In the genomic region with DNA sequence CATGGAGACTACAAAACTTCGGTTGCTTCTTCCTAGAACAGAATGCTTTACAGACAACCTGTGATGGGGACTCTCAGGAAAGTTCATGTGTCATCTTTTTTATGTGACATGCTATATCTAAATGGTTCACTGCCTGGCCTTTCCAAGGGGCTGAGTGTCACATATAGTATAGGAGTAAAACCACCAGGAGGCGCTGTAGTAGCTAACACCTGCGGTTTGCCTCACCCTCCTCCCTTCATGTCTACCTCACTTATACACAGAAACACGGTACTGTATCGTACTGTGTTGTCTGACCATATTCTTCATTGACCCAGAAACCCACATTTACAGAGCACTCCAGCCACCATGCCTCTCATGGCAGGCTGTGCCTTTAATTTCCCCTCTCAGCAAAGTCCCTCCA, we compare ENCODE assay signal across 9 mouse cellular contexts.
DNase-seq lines count a peak whose midpoint lies in the region; ATAC-seq and TF ChIP-seq lines count a peak whose summit lies in the region.
"Had no signal": no experiment of that assay in that cellular context is flagged by ENCODE, and none has a peak within 500 bp of the region (broad histone marks: within the 10 kb centered on the region; RNA-seq: fewer than 3 reads in every experiment).

No protein-coding gene starts in this region.

- TF ChIP-seq CTCF in MEL (IDR thresholded peaks at IDR 0.05 in 2 of 3, conservative IDR thresholded peaks at IDR 0.05 in 1 of 3; ENCODE audit: control insufficient read depth in 1 of 3, insufficient read depth in 1 of 3, low read depth in 2 of 3, low read length in 3 of 3, poor library complexity in 1 of 3, severe bottlenecking in 1 of 3), result peak in 1 of 3 experiments; percentile 19; a peak in 2 of 6 replicates
- peak; percentile 78 for TF ChIP-seq CTCF in intestine, postnatal 0 days (IDR thresholded peaks at IDR 0.05; ENCODE audit: low read depth)
- TF ChIP-seq CTCF in lung, postnatal 0 days (IDR thresholded peaks at IDR 0.05), result peak; percentile 82

- H3K27me3 ChIP-seq in kidney, embryonic 16.5 days (ENCODE audit: insufficient read depth, low read length), result no peaks in the 10 kb centered on the region; the same call in 1 of the 2 replicates
- no peaks in the 10 kb centered on the region for H3K27me3 ChIP-seq in MEL (ENCODE audit: control insufficient read depth in 1 of 2, insufficient read depth in 2 of 2, low read length in 2 of 2)
- H3K27me3 ChIP-seq in intestine, postnatal 0 days (replicated peaks; ENCODE audit: control insufficient read depth, insufficient read depth, low read length), result no peaks in the 10 kb centered on the region
- H3K27me3 ChIP-seq in lung, postnatal 0 days (replicated peaks; ENCODE audit: insufficient read depth, low read length), result no peaks in the 10 kb centered on the region

- no peaks in the 10 kb centered on the region for H3K36me3 ChIP-seq in kidney, embryonic 16.5 days (ENCODE audit: insufficient read depth, low read length)
- H3K36me3 ChIP-seq in MEL (ENCODE audit: control insufficient read depth in 1 of 2, insufficient read depth in 2 of 2, low read length in 2 of 2), result no peaks in the 10 kb centered on the region
- no peaks in the 10 kb centered on the region for H3K36me3 ChIP-seq in intestine, postnatal 0 days (ENCODE audit: control insufficient read depth, insufficient read depth)
- H3K36me3 ChIP-seq in lung, postnatal 0 days (ENCODE audit: insufficient read depth, low read length), result no peaks in the 10 kb centered on the region

- WGBS in kidney, embryonic 16.5 days, result 37% methylated on average over 5 of the region's 5 CpGs
- 33% methylated on average over 5 of the region's 5 CpGs for WGBS in intestine, postnatal 0 days
- 30% methylated on average over 5 of the region's 5 CpGs for WGBS in lung, postnatal 0 days

- no peak overlapping the region for H3K9ac ChIP-seq in kidney, embryonic 16.5 days (replicated peaks; ENCODE audit: low read length)
- no peak overlapping the region for H3K9ac ChIP-seq in MEL (ENCODE audit: control insufficient read depth, low read depth, low read length, poor library complexity, severe bottlenecking)
- no peak overlapping the region for H3K9ac ChIP-seq in intestine, postnatal 0 days (ENCODE audit: low read depth, low read length)
- no peak overlapping the region for H3K9ac ChIP-seq in lung, postnatal 0 days (replicated peaks; ENCODE audit: low read depth)

- TF ChIP-seq EP300 in MEL (IDR thresholded peaks at IDR 0.05; ENCODE audit: low read depth in 1 of 2, low read length in 2 of 2), result no peak
- TF ChIP-seq EP300 in lung, postnatal 0 days (IDR thresholded peaks at IDR 0.05), result no peak

- H3K9me3 ChIP-seq in kidney, embryonic 16.5 days (ENCODE audit: low read length), result no peaks in the 10 kb centered on the region
- no peaks in the 10 kb centered on the region for H3K9me3 ChIP-seq in MEL (replicated peaks; ENCODE audit: insufficient read depth, low read length)
- no peaks in the 10 kb centered on the region for H3K9me3 ChIP-seq in intestine, postnatal 0 days (ENCODE audit: control insufficient read depth)
- no peaks in the 10 kb centered on the region for H3K9me3 ChIP-seq in lung, postnatal 0 days (ENCODE audit: low read length)

- H3K27ac ChIP-seq in kidney, embryonic 16.5 days (ENCODE audit: low read length), result no peak overlapping the region
- no peak overlapping the region for H3K27ac ChIP-seq in MEL (ENCODE audit: control insufficient read depth, low read depth, low read length)
- no peak overlapping the region for H3K27ac ChIP-seq in intestine, postnatal 0 days (ENCODE audit: low read depth, low read length)
- H3K27ac ChIP-seq in lung, postnatal 0 days (ENCODE audit: low read length), result no peak overlapping the region

- H3K4me3 ChIP-seq in kidney, embryonic 16.5 days (ENCODE audit: low read length), result no peak overlapping the region
- H3K4me3 ChIP-seq in MEL (ENCODE audit: control insufficient read depth in 1 of 2, insufficient read depth in 1 of 2, low read depth in 2 of 2, low read length in 2 of 2), result no peak overlapping the region
- H3K4me3 ChIP-seq in intestine, postnatal 0 days (ENCODE audit: low read depth, low read length), result no peak overlapping the region
- no peak overlapping the region for H3K4me3 ChIP-seq in lung, postnatal 0 days (ENCODE audit: low read depth, low read length)
- H3K4me3 ChIP-seq: myocyte had no signal

- TF ChIP-seq POLR2A in MEL (IDR thresholded peaks at IDR 0.05; ENCODE audit: control insufficient read depth in 1 of 2, insufficient read depth in 1 of 2, low read depth in 1 of 2, low read length in 2 of 2, poor library complexity in 1 of 2), result no peak

- no peak for TF ChIP-seq RAD21 in MEL (IDR thresholded peaks at IDR 0.05; ENCODE audit: low read depth, low read length)

- H3K4me2 ChIP-seq in kidney, embryonic 16.5 days (replicated peaks; ENCODE audit: low read depth, low read length), result no peak overlapping the region
- H3K4me2 ChIP-seq in intestine, postnatal 0 days (replicated peaks; ENCODE audit: low read depth), result no peak overlapping the region
- H3K4me2 ChIP-seq in lung, postnatal 0 days (replicated peaks; ENCODE audit: low read depth, low read length), result no peak overlapping the region

- ATAC-seq in kidney, embryonic 16.5 days (ENCODE audit: low FRiP score, low TSS enrichment), result no peak
- ATAC-seq in intestine, postnatal 0 days, result no peak
- peak; percentile 74 for ATAC-seq in lung, postnatal 0 days

- H3K4me1 ChIP-seq in kidney, embryonic 16.5 days (ENCODE audit: insufficient read depth, low read length), result no peaks in the 10 kb centered on the region
- H3K4me1 ChIP-seq in MEL (ENCODE audit: control insufficient read depth in 1 of 2, insufficient read depth in 2 of 2, low read length in 2 of 2), result no peaks in the 10 kb centered on the region
- no peaks in the 10 kb centered on the region for H3K4me1 ChIP-seq in intestine, postnatal 0 days (replicated peaks; ENCODE audit: control insufficient read depth, insufficient read depth, low read length)
- no peaks in the 10 kb centered on the region for H3K4me1 ChIP-seq in lung, postnatal 0 days (ENCODE audit: insufficient read depth, low read depth, low read length)

- H3K79me2 ChIP-seq in MEL (ENCODE audit: control insufficient read depth, insufficient read depth, low read length, poor library complexity), result no peaks in the 10 kb centered on the region

- DNase-seq in kidney, adult 11 months, result peak; percentile 12
- peak; percentile 4 for DNase-seq in MEL (ENCODE audit: low read depth, low spot score)
- DNase-seq in cerebellum, postnatal 14 days, result peak; percentile 32 to 59
- peak; percentile 81 for DNase-seq in lung, postnatal 0 days (ENCODE audit: low spot score)
- DNase-seq in thymus, adult 18-20 months, result peak; percentile 21 to 52
- no peak for DNase-seq in ovary, postnatal 10 days (ENCODE audit: low spot score)

TF ChIP-seq in MEL, 35 proteins besides CTCF, POLR2A, EP300 and RAD21:
- TF ChIP-seq E2F4 (IDR thresholded peaks at IDR 0.05; ENCODE audit: borderline replicate concordance, low read depth, low read length), result no peak
- TF ChIP-seq SMC3 (IDR thresholded peaks at IDR 0.05; ENCODE audit: low read depth, low read length), result peak; percentile 24
- TF ChIP-seq ZC3H11A (IDR thresholded peaks at IDR 0.05; ENCODE audit: low read depth, low read length), result 0 out of 2 replicates have a peak, but pooled peaks have one; percentile 4
